ENCODE assay signal across 11 mouse cellular contexts in genomic region chr11:6318559-6318958, GRCm38 (mm10).
"Had no signal": no experiment of that assay in that cellular context is flagged by ENCODE, and none has a peak within 500 bp of the region (broad histone marks: within the 10 kb centered on the region; RNA-seq: fewer than 3 reads in every experiment).

No protein-coding gene starts in this region.

- ATAC-seq: liver, postnatal 0 days; lung, postnatal 0 days; midbrain, embryonic 15.5 days had no signal

- DNase-seq: kidney, postnatal 10 days; kidney, postnatal 4 days; left cerebral cortex, postnatal 4 days; liver, postnatal 0 days; lung, embryonic 14.5 days; right cerebral cortex, adult 18-20 months; right cerebral cortex, postnatal 14 days; spleen, adult 18-20 months; thymus, postnatal 25 days had no signal
